In the genomic region with DNA sequence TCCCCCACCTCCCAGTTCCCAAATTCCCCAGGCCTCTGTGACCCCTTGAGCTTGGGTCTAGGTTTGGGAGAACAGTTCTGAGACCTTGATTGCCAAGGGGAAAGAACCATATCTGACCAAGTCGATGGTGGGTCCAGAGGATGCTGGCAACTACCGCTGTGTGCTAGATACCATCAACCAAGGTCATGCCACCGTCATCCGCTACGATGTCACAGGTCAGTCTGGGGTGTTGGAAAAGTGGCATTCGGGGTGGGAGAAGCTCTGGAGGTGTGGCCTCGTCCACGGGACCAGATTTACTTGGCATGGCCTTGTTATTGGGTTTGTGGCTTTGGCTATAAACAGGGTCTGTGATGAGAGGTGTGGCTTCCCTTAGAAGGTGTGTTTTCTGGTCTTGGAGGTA, we compare ENCODE assay signal across 25 mouse cellular contexts. TPM values are rescaled to one million over a fixed set of nuclear protein-coding genes. Genes with fewer than 3 reads are reported as not detected.
DNase-seq lines count a peak whose midpoint lies in the region; ATAC-seq lines count a peak whose summit lies in the region.
"Had no signal": no experiment of that assay in that cellular context is flagged by ENCODE, and none has a peak within 500 bp of the region (broad histone marks: within the 10 kb centered on the region; RNA-seq: fewer than 3 reads in every experiment).

No protein-coding gene starts in this region.

- peak; percentile 29 for DNase-seq in cerebellum, adult 9-11 months
- DNase-seq in cerebellum, postnatal 25 days: no peak
- DNase-seq in heart, adult 11 months: peak; percentile 91
- no peak for DNase-seq in heart, postnatal 14 days
- no peak for DNase-seq in midbrain, embryonic 11.5 days (ENCODE audit: low spot score, missing footprints)
- DNase-seq: adrenal gland, adult 2 months; adrenal gland, adult 8-10 months; adrenal gland, postnatal 10 days; adrenal gland, postnatal 14 days; adrenal gland, postnatal 25 days; adrenal gland, postnatal 36 days; B cell, adult 2 months; cerebellum, adult 11 months; cerebellum, adult 11-12 months; cerebellum, adult 18-20 months had no signal

- H3K4me3 ChIP-seq in midbrain, embryonic 13.5 days (replicated peaks): no peak overlapping the region
- no peak overlapping the region for H3K4me3 ChIP-seq in midbrain, embryonic 11.5 days (ENCODE audit: low read depth, low read length)

- WGBS in midbrain, embryonic 13.5 days: 95% methylated on average over 8 of the region's 8 CpGs
- 94% methylated on average over 8 of the region's 8 CpGs for WGBS in midbrain, embryonic 11.5 days

- peaks cover 29% of the 10 kb centered on the region for H3K27me3 ChIP-seq in midbrain, embryonic 13.5 days
- peaks cover 18% of the 10 kb centered on the region for H3K27me3 ChIP-seq in midbrain, embryonic 11.5 days (ENCODE audit: control insufficient read depth, insufficient read depth, low read length)
- H3K27me3 ChIP-seq: CH12.LX, Patski had no signal

- intact Hi-C loops in heart, postnatal 14 days (cut with DNase I): no loop called here

- H3K36me3 ChIP-seq in midbrain, embryonic 13.5 days: no peaks in the 10 kb centered on the region
- no peaks in the 10 kb centered on the region for H3K36me3 ChIP-seq in midbrain, embryonic 11.5 days (ENCODE audit: control insufficient read depth, insufficient read depth, low read length)
- H3K36me3 ChIP-seq: G1E had no signal

- no peak for ATAC-seq in midbrain, embryonic 13.5 days
- ATAC-seq in midbrain, embryonic 11.5 days (ENCODE audit: low FRiP score): no peak
- ATAC-seq: activated CD4-positive, CD25-positive, alpha-beta regulatory T cell, adult 4 months; CD4-positive, CD25-positive, alpha-beta regulatory T cell, adult 4 months; Patski had no signal

- 0 out of 2 replicates have a peak overlapping the region, but pooled peaks have one; percentile 19 for H3K9ac ChIP-seq in midbrain, embryonic 13.5 days (replicated peaks)
- H3K9ac ChIP-seq in midbrain, embryonic 11.5 days (ENCODE audit: low read length): no peak overlapping the region

- no peak overlapping the region for H3K27ac ChIP-seq in midbrain, embryonic 13.5 days
- no peak overlapping the region for H3K27ac ChIP-seq in midbrain, embryonic 11.5 days (ENCODE audit: low read depth, low read length)

- no peak overlapping the region for H3K4me2 ChIP-seq in midbrain, embryonic 13.5 days (replicated peaks)
- H3K4me2 ChIP-seq in midbrain, embryonic 11.5 days: no peak overlapping the region

- H3K4me1 ChIP-seq in midbrain, embryonic 13.5 days (replicated peaks): peaks cover 10% of the 10 kb centered on the region; the same call in 1 of the 2 replicates
- no peaks in the 10 kb centered on the region; the same call in none of the 2 replicates for H3K4me1 ChIP-seq in midbrain, embryonic 11.5 days (ENCODE audit: control insufficient read depth, insufficient read depth, low read length)

- no peaks in the 10 kb centered on the region for H3K9me3 ChIP-seq in midbrain, embryonic 13.5 days
- H3K9me3 ChIP-seq in midbrain, embryonic 11.5 days (ENCODE audit: control insufficient read depth, low read length): no peaks in the 10 kb centered on the region

RNA-seq across cellular contexts. Expression of a gene that starts 1.8 kb away (rescaled TPM):
- total RNA-seq in heart, postnatal 14 days (2021): 10 to 100 TPM; 42.6 to 42.8 TPM
- 7.5 and 9.4 TPM in 2 replicates for polyA plus RNA-seq in midbrain, embryonic 13.5 days (2015; fragmentation: Nextera tagmentation; extraction: Ambion mirVana)
- polyA plus RNA-seq in midbrain, embryonic 11.5 days (2014; fragmentation: Nextera tagmentation; extraction: Ambion mirVana): 4.0 and 4.7 TPM in 2 replicates
- polyA plus RNA-seq: C2C12 had no signal

RNA-seq across cellular contexts. Expression of a gene that starts 3.9 kb away (rescaled TPM):
- total RNA-seq in heart, postnatal 14 days (2021): under 1 TPM; 0.54 to 0.67 TPM
- polyA plus RNA-seq in midbrain, embryonic 13.5 days (2015; fragmentation: Nextera tagmentation; extraction: Ambion mirVana): 0.17 TPM in 1 of 2 replicates, not detected in the other
- 0.10 and 0.29 TPM in 2 replicates for polyA plus RNA-seq in midbrain, embryonic 11.5 days (2014; fragmentation: Nextera tagmentation; extraction: Ambion mirVana)
- total RNA-seq: MEL had no signal
- polyA plus RNA-seq: activated CD4-positive, CD25-positive, alpha-beta regulatory T cell, adult 4 months; C2C12; CD4-positive, CD25-positive, alpha-beta regulatory T cell, adult 4 months had no signal

RNA-seq across cellular contexts. Expression of a gene that starts 8.4 kb away (rescaled TPM):
- under 1 TPM in 1 of 2 experiments, not detected in 1; 0.12 TPM for total RNA-seq in heart, postnatal 14 days (2021)
- polyA plus RNA-seq in midbrain, embryonic 13.5 days (2015; fragmentation: Nextera tagmentation; extraction: Ambion mirVana): not detected in 2 replicates
- polyA plus RNA-seq in midbrain, embryonic 11.5 days (2014; fragmentation: Nextera tagmentation; extraction: Ambion mirVana): not detected in 2 replicates
- total RNA-seq: adrenal gland, adult 18-20 months; adrenal gland, adult 2 months; adrenal gland, adult 8-10 months; adrenal gland, postnatal 25 days; adrenal gland, postnatal 36 days; MEL had no signal
- polyA plus RNA-seq: activated CD4-positive, CD25-positive, alpha-beta regulatory T cell, adult 4 months; adrenal gland, adult 2 months; CD4-positive, CD25-positive, alpha-beta regulatory T cell, adult 4 months; G1E had no signal

RNA-seq across cellular contexts. Expression of a gene that starts 10.2 kb away (rescaled TPM):
- total RNA-seq in heart, postnatal 14 days (2021): not detected
- polyA plus RNA-seq in midbrain, embryonic 13.5 days (2015; fragmentation: Nextera tagmentation; extraction: Ambion mirVana): 0.17 TPM in 1 of 2 replicates, not detected in the other
- not detected in 2 replicates for polyA plus RNA-seq in midbrain, embryonic 11.5 days (2014; fragmentation: Nextera tagmentation; extraction: Ambion mirVana)
- total RNA-seq: adrenal gland, adult 2 months; adrenal gland, adult 8-10 months; adrenal gland, postnatal 25 days; MEL had no signal
- polyA plus RNA-seq: activated CD4-positive, CD25-positive, alpha-beta regulatory T cell, adult 4 months; brain, embryonic 14.5 days; CD4-positive, CD25-positive, alpha-beta regulatory T cell, adult 4 months; G1E had no signal

RNA-seq across cellular contexts. Expression of a gene that starts 14.3 kb away (rescaled TPM):
- 1 to 10 TPM; 6.4 to 6.9 TPM for total RNA-seq in heart, postnatal 14 days (2021)
- 3.1 and 4.8 TPM in 2 replicates for polyA plus RNA-seq in midbrain, embryonic 13.5 days (2015; fragmentation: Nextera tagmentation; extraction: Ambion mirVana)
- 1.8 and 2.1 TPM in 2 replicates for polyA plus RNA-seq in midbrain, embryonic 11.5 days (2014; fragmentation: Nextera tagmentation; extraction: Ambion mirVana)
- total RNA-seq: G1E, MEL had no signal
- polyA plus RNA-seq: activated CD4-positive, CD25-positive, alpha-beta regulatory T cell, adult 4 months; G1E had no signal

Comparison
In these comparisons a context has a peak if more than half of its experiments do, and no peak if none do; other contexts are left out.
1. DNase-seq: peak in cerebellum, adult 9-11 months (single experiment) and heart, adult 11 months (single experiment); none in cerebellum, postnatal 25 days (0 of 2), heart, postnatal 14 days (0 of 2) and midbrain, embryonic 11.5 days (single experiment).